Mouse (Mus musculus): Measurements from ENCODE around the gene Man2a2. TPM values are rescaled to one million over a fixed set of nuclear protein-coding genes. Genes with fewer than 3 reads are reported as not detected.

Man2a2 gene
- polyA plus RNA-seq, 1 experiment from 2014 or later: 22.3 TPM

- H3K36me3 ChIP-seq: no peaks in the 10 kb centered on the region
- no peak overlapping the region for H3K27ac ChIP-seq
- H3K27me3 ChIP-seq: no peaks in the 10 kb centered on the region
- H3K9me3 ChIP-seq: no peaks in the 10 kb centered on the region
- no peak overlapping the region for H3K4me2 ChIP-seq
- peaks cover 25% of the 10 kb centered on the region for H3K4me1 ChIP-seq
- no peak overlapping the region for H3K4me3 ChIP-seq
- 67% methylated on average over 3 of the region's 3 CpGs for WGBS
- ATAC-seq (ENCODE audit: borderline replicate concordance, extremely low read depth, low FRiP score, low TSS enrichment): no peak
- H3K9ac ChIP-seq: no peak overlapping the region
Measured at GRCm38 (mm10) chr7:80406186-80406585, 35.0 kb upstream of the Man2a2 start.

- 0 out of 2 replicates have a peak within 1 kb of the TSS, but pooled peaks have one; percentile 12 for H3K27ac ChIP-seq
- 62% methylated on average over 9 of the region's 9 CpGs for WGBS
- H3K36me3 ChIP-seq: no peaks in the 10 kb centered on the region
- H3K4me1 ChIP-seq: peaks cover 34% of the 10 kb centered on the region
- H3K4me3 ChIP-seq: no peak within 1 kb of the TSS
- no peak within 1 kb of the TSS for H3K9ac ChIP-seq
- ATAC-seq (ENCODE audit: borderline replicate concordance, extremely low read depth, low FRiP score, low TSS enrichment): no peak
- H3K4me2 ChIP-seq: no peak within 1 kb of the TSS
- no peaks in the 10 kb centered on the region for H3K27me3 ChIP-seq
- no peaks in the 10 kb centered on the region for H3K9me3 ChIP-seq
Measured at GRCm38 (mm10) chr7:80405188-80405695, 34.1 kb upstream of the Man2a2 start, which contains the start of gene Furin. TSS of gene Furin (minus strand) at chr7:80405436.

GRCm38 (mm10) chr7:80404101-80404894 lies 33.1 kb upstream of the Man2a2 start:
- Histone ChIP-seq H3K27me3 (no peaks in the 10 kb centered on the region), H3K27ac (peak overlapping the region; percentile 92), H3K36me3 (no peaks in the 10 kb centered on the region), H3K4me1 (peaks cover 43% of the 10 kb centered on the region), H3K9me3 (no peaks in the 10 kb centered on the region), H3K9ac (no peak overlapping the region), H3K4me2 (no peak overlapping the region), H3K4me3 (no peak overlapping the region)
- 61% methylated on average over 7 of the region's 7 CpGs for WGBS
- ATAC-seq (ENCODE audit: borderline replicate concordance, extremely low read depth, low FRiP score, low TSS enrichment): no peak

- Histone ChIP-seq H3K4me1 (peaks cover 48% of the 10 kb centered on the region), H3K9ac (no peak overlapping the region), H3K27ac (peak overlapping the region; percentile 92), H3K27me3 (no peaks in the 10 kb centered on the region), H3K4me2 (peak overlapping the region; percentile 87), H3K36me3 (no peaks in the 10 kb centered on the region), H3K9me3 (no peaks in the 10 kb centered on the region), H3K4me3 (peak overlapping the region; percentile 85; the same call in 1 of the 2 replicates)
- 27% methylated on average over 9 of the region's 9 CpGs for WGBS
- ATAC-seq (ENCODE audit: borderline replicate concordance, extremely low read depth, low FRiP score, low TSS enrichment): no peak
Measured at GRCm38 (mm10) chr7:80403551-80403950, 32.4 kb upstream of the Man2a2 start.

GRCm38 (mm10) chr7:80402651-80403321 lies 31.6 kb upstream of the Man2a2 start:
- Histone ChIP-seq H3K4me3 (peak overlapping the region; percentile 85), H3K9ac (peak overlapping the region; percentile 94), H3K27me3 (no peaks in the 10 kb centered on the region), H3K4me1 (peaks cover 48% of the 10 kb centered on the region), H3K4me2 (peak overlapping the region; percentile 87), H3K36me3 (peaks cover 3% of the 10 kb centered on the region; the same call in 1 of the 2 replicates), H3K9me3 (no peaks in the 10 kb centered on the region), H3K27ac (peak overlapping the region; percentile 92)
- ATAC-seq (ENCODE audit: borderline replicate concordance, extremely low read depth, low FRiP score, low TSS enrichment): peak; percentile 69
- under 1% methylated on average over 65 of the region's 92 CpGs for WGBS

- peak; percentile 54 for ATAC-seq (ENCODE audit: borderline replicate concordance, extremely low read depth, low FRiP score, low TSS enrichment)
- H3K4me2 ChIP-seq: peak overlapping the region; percentile 87
Measured at GRCm38 (mm10) chr7:80401860-80402641, 30.9 kb upstream of the Man2a2 start.

GRCm38 (mm10) chr7:80401041-80401859 lies 30.1 kb upstream of the Man2a2 start:
- H3K27ac ChIP-seq: peak overlapping the region; percentile 92
- H3K4me3 ChIP-seq: peak overlapping the region; percentile 85
- no peaks in the 10 kb centered on the region for H3K9me3 ChIP-seq
- peak overlapping the region; percentile 94 for H3K9ac ChIP-seq
- peaks cover 48% of the 10 kb centered on the region for H3K4me1 ChIP-seq
- WGBS: 22% methylated on average over 5 of the region's 5 CpGs
- H3K4me2 ChIP-seq: peak overlapping the region; percentile 87
- H3K36me3 ChIP-seq: peaks cover 17% of the 10 kb centered on the region
- ATAC-seq (ENCODE audit: borderline replicate concordance, extremely low read depth, low FRiP score, low TSS enrichment): no peak
- H3K27me3 ChIP-seq: no peaks in the 10 kb centered on the region

More at GRCm38 (mm10) chr7:80401860-80402641, 30.9 kb upstream of the Man2a2 start:
- H3K4me1 ChIP-seq: peaks cover 48% of the 10 kb centered on the region
- H3K9ac ChIP-seq: peak overlapping the region; percentile 94
- H3K4me3 ChIP-seq: peak overlapping the region; percentile 85
- peak overlapping the region; percentile 92 for H3K27ac ChIP-seq
- no peaks in the 10 kb centered on the region for H3K27me3 ChIP-seq
- peaks cover 10% of the 10 kb centered on the region for H3K36me3 ChIP-seq
- H3K9me3 ChIP-seq: no peaks in the 10 kb centered on the region
- WGBS: under 1% methylated on average over 82 of the region's 102 CpGs

GRCm38 (mm10) chr7:80400571-80400970 lies 29.4 kb upstream of the Man2a2 start:
- Histone ChIP-seq H3K36me3 (peaks cover 22% of the 10 kb centered on the region), H3K9ac (no peak overlapping the region), H3K9me3 (no peaks in the 10 kb centered on the region), H3K4me3 (peak overlapping the region; percentile 85), H3K4me1 (peaks cover 48% of the 10 kb centered on the region), H3K4me2 (peak overlapping the region; percentile 87), H3K27me3 (no peaks in the 10 kb centered on the region), H3K27ac (peak overlapping the region; percentile 92; the same call in 1 of the 2 replicates)
- no peak for ATAC-seq (ENCODE audit: borderline replicate concordance, extremely low read depth, low FRiP score, low TSS enrichment)
- WGBS: 52% methylated on average over 6 of the region's 6 CpGs

GRCm38 (mm10) chr7:80400099-80400498 lies 28.9 kb upstream of the Man2a2 start:
- H3K4me3 ChIP-seq: no peak overlapping the region
- H3K27me3 ChIP-seq: no peaks in the 10 kb centered on the region
- 48% methylated on average over 5 of the region's 5 CpGs for WGBS
- no peak for ATAC-seq (ENCODE audit: borderline replicate concordance, extremely low read depth, low FRiP score, low TSS enrichment)
- H3K4me1 ChIP-seq: peaks cover 48% of the 10 kb centered on the region
- H3K4me2 ChIP-seq: peak overlapping the region; percentile 87; the same call in 1 of the 2 replicates
- peaks cover 27% of the 10 kb centered on the region for H3K36me3 ChIP-seq
- H3K9ac ChIP-seq: no peak overlapping the region
- H3K9me3 ChIP-seq: no peaks in the 10 kb centered on the region
- H3K27ac ChIP-seq: 0 out of 2 replicates have a peak overlapping the region, but pooled peaks have one; percentile 2

GRCm38 (mm10) chr7:80398654-80399444 lies 27.7 kb upstream of the Man2a2 start:
- Histone ChIP-seq H3K27me3 (no peaks in the 10 kb centered on the region), H3K4me3 (no peak overlapping the region), H3K27ac (no peak overlapping the region), H3K4me1 (peaks cover 39% of the 10 kb centered on the region), H3K4me2 (no peak overlapping the region), H3K9ac (no peak overlapping the region), H3K9me3 (no peaks in the 10 kb centered on the region), H3K36me3 (peaks cover 36% of the 10 kb centered on the region)
- WGBS: 66% methylated on average over 9 of the region's 9 CpGs
- ATAC-seq (ENCODE audit: borderline replicate concordance, extremely low read depth, low FRiP score, low TSS enrichment): no peak
